Mouse (Mus musculus) ES-E14 (cell line): Measurements from ENCODE around the gene Tef.

Experiments
- HCFC1 ChIP-seq: IDR thresholded peaks from 2 replicates; pipeline ENCODE4 v1.6.1; 2012; ENCODE audit warnings: low read length, inconsistent platforms, borderline replicate concordance; ENCODE audit not compliant: insufficient read depth
- ZC3H11A ChIP-seq: IDR thresholded peaks from 2 replicates; pipeline ENCODE4 v1.6.1; 2012; ENCODE audit warnings: low read depth, mild to moderate bottlenecking, inconsistent platforms, low read length, borderline replicate concordance
- ZNF384 ChIP-seq: IDR thresholded peaks from 2 replicates; pipeline ENCODE4 v1.6.1; 2012; ENCODE audit warnings: low read depth, low read length, inconsistent platforms

- no peak for TF ChIP-seq HCFC1
- no peak for TF ChIP-seq ZC3H11A
- TF ChIP-seq ZNF384, result no peak
Measured at GRCm38 (mm10) chr15:81766439-81766838, 35.8 kb upstream of the Tef start.
